Mouse (Mus musculus) cortical plate, adult 2 months (tissue): ENCODE data around the gene Dnajb4.

Source experiments
- CTCF ChIP-seq: fragments of 200-500 bp; IDR thresholded peaks from 2 replicates; pipeline ENCODE4 v1.5.1; 2011; ENCODE audit warnings: mild to moderate bottlenecking, control low read depth, low read length; ENCODE audit not compliant: insufficient read depth; ENCODE audit errors: extremely low read depth
- POLR2A ChIP-seq: fragments of 200-500 bp; IDR thresholded peaks from 2 replicates; pipeline ENCODE4 v1.6.1; 2011; ENCODE audit warnings: mild to moderate bottlenecking, low read length, control low read depth; ENCODE audit not compliant: insufficient read depth; ENCODE audit errors: extremely low read depth

DNA sequence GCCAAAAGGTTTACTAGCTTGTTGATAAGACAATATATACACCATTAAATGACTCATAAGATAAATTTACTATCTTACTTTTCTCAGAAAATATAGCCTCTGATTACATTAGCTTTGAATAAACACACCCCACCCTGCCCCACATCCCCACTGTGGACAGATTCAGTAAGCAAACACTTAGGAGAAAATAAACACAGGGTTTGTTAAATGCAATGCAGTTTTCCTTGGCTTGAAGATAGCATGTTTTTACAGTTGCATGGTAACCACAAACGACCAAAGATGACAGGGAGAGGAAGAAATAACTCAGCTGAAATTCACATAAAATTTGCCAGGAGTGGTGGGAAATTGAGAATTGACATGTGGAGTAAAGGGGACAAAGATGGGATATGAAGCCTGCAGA, 39.7 kb downstream of the Dnajb4 start:
- TF ChIP-seq POLR2A (no peak), CTCF (no peak)
